ENCODE assay signal across 8 mouse cellular contexts in genomic region chr4:141142285-141142811, GRCm38 (mm10). TPM values are rescaled to one million over a fixed set of nuclear protein-coding genes. Genes with fewer than 3 reads are reported as not detected.
DNase-seq lines count a peak whose midpoint lies in the region; ATAC-seq lines count a peak whose summit lies in the region.

No protein-coding gene starts in this region.

- H3K9me3 ChIP-seq in heart, embryonic 12.5 days (replicated peaks), result no peaks in the 10 kb centered on the region

- peak; percentile 85 for DNase-seq in ZHBTc4 (ENCODE audit: low read depth, low spot score)
- peak; percentile 87 for DNase-seq in embryo, embryonic 10.5 days (ENCODE audit: low spot score)
- peak; percentile 83 to 85 for DNase-seq in kidney, postnatal 4 days
- peak; percentile 75 to 81 for DNase-seq in lung, adult 18-20 months
- DNase-seq in right cerebral cortex, adult 18-20 months, result peak; percentile 76
- DNase-seq in yolk sac, embryonic 10.5 days (ENCODE audit: low spot score), result peak; percentile 65

- peak overlapping the region; percentile 47; the same call in 1 of the 2 replicates for H3K9ac ChIP-seq in heart, embryonic 12.5 days

- 23% methylated on average over 9 of the region's 9 CpGs for WGBS in heart, embryonic 12.5 days

- H3K4me2 ChIP-seq in heart, embryonic 12.5 days, result peak overlapping the region; percentile 47

- no peak overlapping the region for H3K4me3 ChIP-seq in heart, embryonic 12.5 days

- ATAC-seq in CD4-positive, CD25-positive, alpha-beta regulatory T cell, adult 4 months, result peak; percentile 33
- ATAC-seq in heart, embryonic 12.5 days (ENCODE audit: insufficient number of reproducible peaks, low FRiP score), result no peak

- no peaks in the 10 kb centered on the region for H3K27me3 ChIP-seq in heart, embryonic 12.5 days (replicated peaks)

- no peak overlapping the region for H3K27ac ChIP-seq in heart, embryonic 12.5 days (ENCODE audit: poor library complexity, severe bottlenecking)

- no peaks in the 10 kb centered on the region for H3K36me3 ChIP-seq in heart, embryonic 12.5 days

- H3K4me1 ChIP-seq in heart, embryonic 12.5 days (replicated peaks), result peaks cover 19% of the 10 kb centered on the region

RNA-seq across cellular contexts. Expression of gene Szrd1, which starts 2.8 kb away (rescaled TPM):
- polyA plus RNA-seq in CD4-positive, CD25-positive, alpha-beta regulatory T cell, adult 4 months (2017; shearing (Covaris generic)), result 10 to 100 TPM; 38.1 to 76.7 TPM
- 32.9 and 33.4 TPM in 2 replicates for polyA plus RNA-seq in heart, embryonic 12.5 days (2016; fragmentation: Nextera tagmentation; extraction: Ambion mirVana)

RNA-seq across cellular contexts. Expression of gene Fbxo42, which starts 5.4 kb away (rescaled TPM):
- polyA plus RNA-seq in CD4-positive, CD25-positive, alpha-beta regulatory T cell, adult 4 months (2017; shearing (Covaris generic)), result 1 to 10 TPM; 5.1 to 6.2 TPM
- 18.2 and 20.0 TPM in 2 replicates for polyA plus RNA-seq in heart, embryonic 12.5 days (2016; fragmentation: Nextera tagmentation; extraction: Ambion mirVana)

RNA-seq across cellular contexts. Expression of gene Spata21, which starts 54.2 kb away (rescaled TPM):
- polyA plus RNA-seq in CD4-positive, CD25-positive, alpha-beta regulatory T cell, adult 4 months (2017; shearing (Covaris generic)), result 1 to 10 TPM; 1.0 to 1.2 TPM
- not detected in 2 replicates for polyA plus RNA-seq in heart, embryonic 12.5 days (2016; fragmentation: Nextera tagmentation; extraction: Ambion mirVana)
